In genomic region chr1:128141039-128141438, GRCm38 (mm10) we compare ENCODE assay signal across 13 mouse cellular contexts. TPM values are rescaled to one million over a fixed set of nuclear protein-coding genes. Genes with fewer than 3 reads are reported as not detected.
DNase-seq lines count a peak whose midpoint lies in the region; ATAC-seq and TF ChIP-seq lines count a peak whose summit lies in the region.
"Had no signal": no experiment of that assay in that cellular context is flagged by ENCODE, and none has a peak within 500 bp of the region (broad histone marks: within the 10 kb centered on the region; RNA-seq: fewer than 3 reads in every experiment).

No protein-coding gene starts in this region.

- H3K4me2 ChIP-seq in embryonic facial prominence, embryonic 14.5 days (ENCODE audit: low read depth, low read length), result no peak overlapping the region
- H3K4me2 ChIP-seq: embryonic facial prominence, embryonic 12.5 days; limb, embryonic 15.5 days; midbrain, embryonic 12.5 days had no signal

- H3K4me1 ChIP-seq in embryonic facial prominence, embryonic 14.5 days (ENCODE audit: control insufficient read depth, insufficient read depth, low read length), result no peaks in the 10 kb centered on the region
- H3K4me1 ChIP-seq in embryonic facial prominence, embryonic 10.5 days, result no peaks in the 10 kb centered on the region
- H3K4me1 ChIP-seq in E14TG2a.4 (replicated peaks; ENCODE audit: low read depth, low read length), result 0 out of 2 replicates have a peak, but pooled peaks cover 3% of the 10 kb centered on the region
- H3K4me1 ChIP-seq: embryonic facial prominence, embryonic 12.5 days; limb, embryonic 15.5 days; midbrain, embryonic 12.5 days had no signal

- intact Hi-C loops in left cerebral cortex, adult 2 months (cut with DNase I), result loop anchor here (2.0 to 5.0 kb wide), 4 partner anchors 62 to 312 kb away; no protein-coding TSS in a partner anchor

- H3K9me3 ChIP-seq in embryonic facial prominence, embryonic 14.5 days (ENCODE audit: control insufficient read depth, low read length), result no peaks in the 10 kb centered on the region
- H3K9me3 ChIP-seq in embryonic facial prominence, embryonic 10.5 days, result no peaks in the 10 kb centered on the region
- no peaks in the 10 kb centered on the region for H3K9me3 ChIP-seq in E14TG2a.4 (ENCODE audit: low read length)
- H3K9me3 ChIP-seq: embryonic facial prominence, embryonic 12.5 days; limb, embryonic 15.5 days; midbrain, embryonic 12.5 days had no signal

- no peak for ATAC-seq in embryonic facial prominence, embryonic 14.5 days (ENCODE audit: low read depth)
- ATAC-seq in megakaryocyte progenitor cell, adult 5-6 weeks (replicated peaks; ENCODE audit: poor library complexity), result peak; percentile 69; the same call in 1 of the 2 replicates

- peak; percentile 66 for TF ChIP-seq CTCF in left cerebral cortex, adult 2 months (IDR thresholded peaks at IDR 0.05)
- TF ChIP-seq CTCF in E14TG2a.4 (conservative IDR thresholded peaks at IDR 0.05; ENCODE audit: low read length), result 0 out of 2 replicates have a peak, but pooled peaks have one; percentile 16

- no peak overlapping the region for H3K4me3 ChIP-seq in embryonic facial prominence, embryonic 14.5 days (ENCODE audit: low read depth, low read length)
- no peak overlapping the region for H3K4me3 ChIP-seq in embryonic facial prominence, embryonic 10.5 days
- no peak overlapping the region; the same call in 1 of the 2 replicates for H3K4me3 ChIP-seq in left cerebral cortex, adult 2 months
- H3K4me3 ChIP-seq in E14TG2a.4 (replicated peaks; ENCODE audit: low read length), result no peak overlapping the region
- H3K4me3 ChIP-seq: embryonic facial prominence, embryonic 12.5 days; limb, embryonic 15.5 days; midbrain, embryonic 12.5 days had no signal

- H3K9ac ChIP-seq in embryonic facial prominence, embryonic 14.5 days (ENCODE audit: low read depth, low read length), result no peak overlapping the region
- H3K9ac ChIP-seq: embryonic facial prominence, embryonic 12.5 days; limb, embryonic 15.5 days; midbrain, embryonic 12.5 days had no signal

- no peaks in the 10 kb centered on the region for H3K36me3 ChIP-seq in embryonic facial prominence, embryonic 14.5 days (ENCODE audit: control insufficient read depth, insufficient read depth, low read length)
- no peaks in the 10 kb centered on the region for H3K36me3 ChIP-seq in embryonic facial prominence, embryonic 10.5 days (replicated peaks)
- H3K36me3 ChIP-seq in E14TG2a.4 (ENCODE audit: insufficient read depth, low read length), result no peaks in the 10 kb centered on the region
- H3K36me3 ChIP-seq: embryonic facial prominence, embryonic 12.5 days; limb, embryonic 15.5 days; midbrain, embryonic 12.5 days had no signal

- no peaks in the 10 kb centered on the region for H3K27me3 ChIP-seq in embryonic facial prominence, embryonic 14.5 days (replicated peaks; ENCODE audit: control insufficient read depth, insufficient read depth, low read length)
- H3K27me3 ChIP-seq in embryonic facial prominence, embryonic 10.5 days (replicated peaks; ENCODE audit: low read depth, poor library complexity, severe bottlenecking), result no peaks in the 10 kb centered on the region
- H3K27me3 ChIP-seq in E14TG2a.4 (ENCODE audit: insufficient read depth, low read length), result no peaks in the 10 kb centered on the region
- H3K27me3 ChIP-seq: embryonic facial prominence, embryonic 12.5 days; limb, embryonic 15.5 days; midbrain, embryonic 12.5 days had no signal

- DNase-seq in embryonic facial prominence, embryonic 14.5 days (ENCODE audit: low spot score), result peak; percentile 13
- no peak for DNase-seq in embryonic facial prominence, embryonic 10.5 days (ENCODE audit: low spot score)
- no peak for DNase-seq in left cerebral cortex, adult 2 months (ENCODE audit: extremely low spot score in 1 of 2, low spot score in 2 of 2)
- DNase-seq in left cerebral cortex, adult 18-20 months (ENCODE audit: low spot score in 2 of 2), result no peak
- no peak for DNase-seq in cerebellum, postnatal 4 days (ENCODE audit: low spot score in 2 of 2)
- DNase-seq in right cerebral cortex, adult 18-20 months, result no peak
- DNase-seq: gastrocnemius, postnatal 36 days; heart, postnatal 4 days had no signal

- H3K27ac ChIP-seq in embryonic facial prominence, embryonic 14.5 days (replicated peaks; ENCODE audit: low read depth, low read length), result no peak overlapping the region
- no peak overlapping the region for H3K27ac ChIP-seq in embryonic facial prominence, embryonic 10.5 days (replicated peaks)
- peak overlapping the region; percentile 84 for H3K27ac ChIP-seq in left cerebral cortex, adult 2 months
- H3K27ac ChIP-seq: embryonic facial prominence, embryonic 12.5 days; limb, embryonic 15.5 days; midbrain, embryonic 12.5 days had no signal

RNA-seq across cellular contexts. Expression of gene R3hdm1, which starts 37.9 kb away (rescaled TPM):
- polyA plus RNA-seq in embryonic facial prominence, embryonic 14.5 days (2014; fragmentation: Nextera tagmentation; extraction: Ambion mirVana), result 58.4 and 66.7 TPM in 2 replicates
- 81.0 and 83.9 TPM in 2 replicates for polyA plus RNA-seq in embryonic facial prominence, embryonic 10.5 days (2016; fragmentation: Nextera tagmentation; extraction: Ambion mirVana)
- total RNA-seq in left cerebral cortex, adult 2 months (2021), result 100 to 1,000 TPM; 505 to 574 TPM
- total RNA-seq in left cerebral cortex, adult 18-20 months (2021), result 100 to 1,000 TPM; 409 to 438 TPM
- 177 and 192 TPM in 2 replicates for total RNA-seq in megakaryocyte progenitor cell, adult 5-6 weeks (2015)
- 34.4 and 62.2 TPM in 2 replicates for total RNA-seq in megakaryocyte progenitor cell, adult 5-6 weeks (2017)

RNA-seq across cellular contexts. Expression of gene Zranb3, which starts 38.2 kb away (rescaled TPM):
- polyA plus RNA-seq in embryonic facial prominence, embryonic 14.5 days (2014; fragmentation: Nextera tagmentation; extraction: Ambion mirVana), result 6.1 and 8.8 TPM in 2 replicates
- 14.9 and 15.8 TPM in 2 replicates for polyA plus RNA-seq in embryonic facial prominence, embryonic 10.5 days (2016; fragmentation: Nextera tagmentation; extraction: Ambion mirVana)
- 1 to 10 TPM; 6.8 to 7.8 TPM for total RNA-seq in left cerebral cortex, adult 2 months (2021)
- total RNA-seq in left cerebral cortex, adult 18-20 months (2021), result 1 to 10 TPM; 6.9 to 7.4 TPM
- total RNA-seq in megakaryocyte progenitor cell, adult 5-6 weeks (2015), result 9.1 and 13.2 TPM in 2 replicates
- total RNA-seq in megakaryocyte progenitor cell, adult 5-6 weeks (2017), result 12.9 and 14.1 TPM in 2 replicates
